Mouse (Mus musculus): Measurements from ENCODE around the gene 9230102O04Rik. TPM values are rescaled to one million over a fixed set of nuclear protein-coding genes. Genes with fewer than 3 reads are reported as not detected.

Gene 9230102O04Rik
- polyA plus RNA-seq, 1 experiment from 2014 or later: not detected

GRCm38 (mm10) chr2:9886921-9887610 is 2.3 kb downstream of the 9230102O04Rik start:
- no peaks in the 10 kb centered on the region for H3K36me3 ChIP-seq (ENCODE audit: control insufficient read depth, insufficient read depth, low read length)
- 9% methylated on average over 7 of the region's 7 CpGs for WGBS
- H3K27ac ChIP-seq (ENCODE audit: low read length): no peak overlapping the region
- H3K27me3 ChIP-seq (ENCODE audit: control insufficient read depth, insufficient read depth, low read depth, low read length): peaks cover 76% of the 10 kb centered on the region
- no peak overlapping the region for H3K4me3 ChIP-seq (ENCODE audit: low read length)
- H3K4me1 ChIP-seq (replicated peaks; ENCODE audit: control insufficient read depth, insufficient read depth, low read length): peaks cover 6% of the 10 kb centered on the region
- no peak for ATAC-seq (ENCODE audit: low read depth)
- no peaks in the 10 kb centered on the region for H3K9me3 ChIP-seq (ENCODE audit: control insufficient read depth, low read length)
- H3K9ac ChIP-seq (ENCODE audit: low read length): no peak overlapping the region
- H3K4me2 ChIP-seq (ENCODE audit: low read depth, low read length): no peak overlapping the region

DNA sequence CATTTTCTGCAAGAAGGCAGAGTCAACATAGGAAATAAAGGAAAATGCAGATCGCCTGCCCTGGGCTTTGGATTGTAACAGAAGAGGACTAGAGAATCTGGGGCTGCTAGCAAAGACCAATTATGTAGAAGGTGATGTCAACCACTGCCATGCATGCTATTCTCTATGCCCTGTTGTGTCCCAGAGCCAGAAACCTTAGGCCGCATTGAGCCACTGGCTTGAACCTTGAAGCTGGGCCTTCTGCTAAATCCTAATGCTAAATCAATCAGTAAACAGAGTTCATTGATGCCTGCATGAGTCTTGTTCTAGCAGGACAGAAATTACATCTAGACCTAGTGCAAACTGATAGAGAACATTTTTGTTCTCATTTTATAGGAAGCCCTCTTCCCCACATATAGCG is 3.3 kb downstream of the 9230102O04Rik start:
- Histone ChIP-seq H3K27me3 (ENCODE audit: control insufficient read depth, insufficient read depth, low read depth, low read length) (peaks cover 79% of the 10 kb centered on the region), H3K4me2 (ENCODE audit: low read depth, low read length) (no peak overlapping the region), H3K4me3 (ENCODE audit: low read length) (no peak overlapping the region), H3K27ac (ENCODE audit: low read length) (no peak overlapping the region), H3K4me1 (replicated peaks; ENCODE audit: control insufficient read depth, insufficient read depth, low read length) (peaks cover 11% of the 10 kb centered on the region), H3K9me3 (ENCODE audit: control insufficient read depth, low read length) (no peaks in the 10 kb centered on the region), H3K36me3 (ENCODE audit: control insufficient read depth, insufficient read depth, low read length) (no peaks in the 10 kb centered on the region), H3K9ac (ENCODE audit: low read length) (no peak overlapping the region)
- 26% methylated on average over 3 of the region's 3 CpGs for WGBS
- no peak for ATAC-seq (ENCODE audit: low read depth)

- WGBS: 9% methylated on average over 14 of the region's 14 CpGs
- no peak for ATAC-seq (ENCODE audit: low read depth)
- no peak overlapping the region for H3K4me3 ChIP-seq (ENCODE audit: low read length)
- H3K9me3 ChIP-seq (ENCODE audit: control insufficient read depth, low read length): no peaks in the 10 kb centered on the region
- no peak overlapping the region for H3K4me2 ChIP-seq (ENCODE audit: low read depth, low read length)
- no peaks in the 10 kb centered on the region for H3K36me3 ChIP-seq (ENCODE audit: control insufficient read depth, insufficient read depth, low read length)
- H3K9ac ChIP-seq (ENCODE audit: low read length): no peak overlapping the region
- H3K27ac ChIP-seq (ENCODE audit: low read length): no peak overlapping the region
- peaks cover 11% of the 10 kb centered on the region for H3K4me1 ChIP-seq (replicated peaks; ENCODE audit: control insufficient read depth, insufficient read depth, low read length)
- peaks cover 79% of the 10 kb centered on the region for H3K27me3 ChIP-seq (ENCODE audit: control insufficient read depth, insufficient read depth, low read depth, low read length)
These were observed 4.0 kb downstream of the 9230102O04Rik start for GRCm38 (mm10) chr2:9885217-9885770.

DNA sequence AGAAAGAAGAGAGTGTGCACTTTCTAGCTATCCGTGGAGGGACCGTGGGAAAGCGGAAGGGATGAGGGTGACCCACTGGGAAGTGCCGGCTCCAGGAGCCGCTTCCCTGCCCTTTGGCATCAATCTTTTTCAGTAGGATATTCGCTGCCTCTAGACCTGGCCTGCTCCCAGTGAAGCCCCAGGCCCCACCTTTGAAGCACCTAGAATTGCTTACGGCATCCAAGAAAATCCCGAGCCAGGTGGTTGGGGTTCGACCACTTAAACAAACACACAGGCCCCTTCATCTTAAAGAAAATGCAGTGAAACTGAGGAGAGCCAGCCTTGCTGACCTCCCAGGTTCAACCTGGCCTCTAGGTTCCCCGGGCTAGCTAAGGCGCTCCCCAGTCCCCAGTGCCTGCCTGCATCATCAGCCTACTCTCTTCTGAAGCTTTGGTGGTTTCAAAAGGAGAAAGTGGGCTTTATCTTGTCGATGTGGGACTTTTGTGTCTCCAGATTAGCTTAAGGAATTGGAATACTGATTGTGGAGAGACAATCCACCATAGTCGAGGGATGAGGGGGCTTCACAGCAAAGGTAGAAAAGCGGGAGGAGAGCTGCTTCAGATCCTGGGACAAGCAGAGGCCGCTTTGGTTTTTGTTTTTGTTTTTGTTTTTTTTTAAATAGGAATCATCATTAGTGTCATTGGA is 4.7 kb downstream of the 9230102O04Rik start:
- Histone ChIP-seq H3K36me3 (ENCODE audit: control insufficient read depth, insufficient read depth, low read length) (no peaks in the 10 kb centered on the region), H3K9ac (ENCODE audit: low read length) (no peak overlapping the region), H3K4me3 (ENCODE audit: low read length) (peak overlapping the region; percentile 23; the same call in 1 of the 2 replicates), H3K4me2 (ENCODE audit: low read depth, low read length) (peak overlapping the region; percentile 31; the same call in 1 of the 2 replicates), H3K27ac (ENCODE audit: low read length) (no peak overlapping the region), H3K4me1 (replicated peaks; ENCODE audit: control insufficient read depth, insufficient read depth, low read length) (peaks cover 14% of the 10 kb centered on the region), H3K9me3 (ENCODE audit: control insufficient read depth, low read length) (no peaks in the 10 kb centered on the region), H3K27me3 (ENCODE audit: control insufficient read depth, insufficient read depth, low read depth, low read length) (peaks cover 79% of the 10 kb centered on the region)
- 6% methylated on average over 15 of the region's 15 CpGs for WGBS
- ATAC-seq (ENCODE audit: low read depth): no peak

DNA sequence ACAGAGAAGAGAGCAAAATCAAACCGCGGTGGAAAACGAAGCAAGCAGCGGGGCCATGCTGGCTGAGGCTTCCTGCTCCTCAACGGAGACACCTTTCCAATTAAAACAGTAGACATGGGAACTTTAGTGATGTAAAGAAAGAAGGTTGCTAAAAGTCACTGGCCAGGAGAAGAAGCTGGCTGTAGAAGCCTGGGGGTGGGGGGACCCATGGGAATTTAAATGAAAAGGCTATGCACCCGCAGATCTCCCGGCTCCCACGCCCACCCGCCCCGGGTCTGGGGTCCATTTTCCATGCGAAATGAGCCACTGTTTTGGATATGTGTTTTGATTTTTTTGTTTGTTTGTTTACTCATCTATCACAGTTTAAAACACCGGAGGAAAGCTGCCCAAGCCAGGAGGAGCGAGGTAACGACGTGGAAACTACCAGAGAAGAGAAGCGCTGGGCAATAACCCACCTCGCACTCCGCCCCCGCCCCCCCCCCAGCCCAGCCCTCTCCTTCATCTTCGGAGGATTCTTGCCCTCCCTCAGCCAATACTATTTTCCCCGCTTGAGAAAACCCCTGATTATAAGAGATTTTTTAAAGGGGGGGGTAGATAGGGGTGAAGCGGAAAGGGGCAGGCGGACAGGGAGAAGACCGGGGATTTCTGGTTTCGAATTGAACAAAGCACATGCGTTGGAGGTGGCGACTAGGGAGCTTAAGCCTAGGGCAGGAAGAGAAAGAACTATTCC is 5.4 kb downstream of the 9230102O04Rik start:
- peak overlapping the region; percentile 50; the same call in 1 of the 2 replicates for H3K4me2 ChIP-seq (ENCODE audit: low read depth, low read length)
- H3K9me3 ChIP-seq (ENCODE audit: control insufficient read depth, low read length): no peaks in the 10 kb centered on the region
- peaks cover 14% of the 10 kb centered on the region for H3K4me1 ChIP-seq (replicated peaks; ENCODE audit: control insufficient read depth, insufficient read depth, low read length)
- 2% methylated on average over 27 of the region's 27 CpGs for WGBS
- H3K27ac ChIP-seq (ENCODE audit: low read length): no peak overlapping the region
- H3K9ac ChIP-seq (ENCODE audit: low read length): no peak overlapping the region
- H3K36me3 ChIP-seq (ENCODE audit: control insufficient read depth, insufficient read depth, low read length): no peaks in the 10 kb centered on the region
- peak overlapping the region; percentile 23 for H3K4me3 ChIP-seq (ENCODE audit: low read length)
- peaks cover 72% of the 10 kb centered on the region for H3K27me3 ChIP-seq (ENCODE audit: control insufficient read depth, insufficient read depth, low read depth, low read length)
- ATAC-seq (ENCODE audit: low read depth): no peak

GRCm38 (mm10) chr2:9882926-9883802 is 6.2 kb downstream of the 9230102O04Rik start:
- Histone ChIP-seq H3K27me3 (ENCODE audit: control insufficient read depth, insufficient read depth, low read depth, low read length) (peaks cover 68% of the 10 kb centered on the region), H3K27ac (ENCODE audit: low read length) (no peak overlapping the region)

DNA sequence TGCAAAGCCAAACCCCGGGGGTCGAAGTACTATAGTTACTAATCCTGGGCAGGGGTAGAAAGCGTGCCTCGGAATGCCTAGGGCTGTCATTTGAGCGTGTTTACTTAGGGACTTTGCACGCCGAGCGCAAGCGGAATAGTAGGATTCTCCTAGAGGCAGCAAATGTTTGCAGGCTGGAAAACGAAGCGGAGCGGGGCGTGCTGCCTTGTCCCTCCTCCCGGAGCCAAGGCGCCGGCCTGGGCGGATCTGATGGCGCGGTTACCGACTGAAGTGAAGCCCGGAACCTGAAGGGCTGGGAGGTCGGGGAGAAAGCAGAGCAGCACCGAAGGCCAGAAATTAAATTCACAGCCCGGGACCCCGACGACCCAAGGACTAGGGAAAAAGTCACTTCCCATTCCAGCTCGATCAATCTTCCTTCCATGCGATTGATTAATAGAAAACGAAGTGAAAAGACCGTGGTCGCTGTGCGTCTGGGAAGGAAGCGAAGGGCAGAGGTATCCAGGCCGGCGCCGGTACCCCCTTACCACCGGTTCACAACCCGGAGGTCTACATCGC is 6.9 kb downstream of the 9230102O04Rik start:
- Histone ChIP-seq H3K27me3 (ENCODE audit: control insufficient read depth, insufficient read depth, low read depth, low read length) (peaks cover 69% of the 10 kb centered on the region), H3K4me2 (ENCODE audit: low read depth, low read length) (peak overlapping the region; percentile 50), H3K9ac (ENCODE audit: low read length) (no peak overlapping the region), H3K27ac (ENCODE audit: low read length) (no peak overlapping the region), H3K9me3 (ENCODE audit: control insufficient read depth, low read length) (no peaks in the 10 kb centered on the region), H3K4me3 (ENCODE audit: low read length) (peak overlapping the region; percentile 40), H3K4me1 (replicated peaks; ENCODE audit: control insufficient read depth, insufficient read depth, low read length) (peaks cover 23% of the 10 kb centered on the region), H3K36me3 (ENCODE audit: control insufficient read depth, insufficient read depth, low read length) (no peaks in the 10 kb centered on the region)
- WGBS: under 1% methylated on average over 39 of the region's 39 CpGs
- no peak for ATAC-seq (ENCODE audit: low read depth)

More at GRCm38 (mm10) chr2:9882926-9883802, 6.2 kb downstream of the 9230102O04Rik start:
- H3K4me3 ChIP-seq (ENCODE audit: low read length): peak overlapping the region; percentile 40
- peak overlapping the region; percentile 50 for H3K4me2 ChIP-seq (ENCODE audit: low read depth, low read length)
- H3K9ac ChIP-seq (ENCODE audit: low read length): no peak overlapping the region
- H3K4me1 ChIP-seq (replicated peaks; ENCODE audit: control insufficient read depth, insufficient read depth, low read length): peaks cover 18% of the 10 kb centered on the region
- no peaks in the 10 kb centered on the region for H3K36me3 ChIP-seq (ENCODE audit: control insufficient read depth, insufficient read depth, low read length)
- ATAC-seq (ENCODE audit: low read depth): no peak
- H3K9me3 ChIP-seq (ENCODE audit: control insufficient read depth, low read length): no peaks in the 10 kb centered on the region
- 2% methylated on average over 43 of the region's 43 CpGs for WGBS

GRCm38 (mm10) chr2:9881611-9882023 is 7.7 kb downstream of the 9230102O04Rik start:
- WGBS: 5% methylated on average over 13 of the region's 13 CpGs
- peak overlapping the region; percentile 56 for H3K4me2 ChIP-seq (ENCODE audit: low read depth, low read length)
- no peaks in the 10 kb centered on the region for H3K9me3 ChIP-seq (ENCODE audit: control insufficient read depth, low read length)
- no peak for ATAC-seq (ENCODE audit: low read depth)
- H3K27ac ChIP-seq (ENCODE audit: low read length): no peak overlapping the region
- H3K4me3 ChIP-seq (ENCODE audit: low read length): peak overlapping the region; percentile 37
- H3K36me3 ChIP-seq (ENCODE audit: control insufficient read depth, insufficient read depth, low read length): no peaks in the 10 kb centered on the region
- H3K27me3 ChIP-seq (ENCODE audit: control insufficient read depth, insufficient read depth, low read depth, low read length): peaks cover 67% of the 10 kb centered on the region
- no peak overlapping the region for H3K9ac ChIP-seq (ENCODE audit: low read length)
- H3K4me1 ChIP-seq (replicated peaks; ENCODE audit: control insufficient read depth, insufficient read depth, low read length): peaks cover 26% of the 10 kb centered on the region
